Mouse (Mus musculus): ENCODE measurements around the gene B3gnt2.

DNA sequence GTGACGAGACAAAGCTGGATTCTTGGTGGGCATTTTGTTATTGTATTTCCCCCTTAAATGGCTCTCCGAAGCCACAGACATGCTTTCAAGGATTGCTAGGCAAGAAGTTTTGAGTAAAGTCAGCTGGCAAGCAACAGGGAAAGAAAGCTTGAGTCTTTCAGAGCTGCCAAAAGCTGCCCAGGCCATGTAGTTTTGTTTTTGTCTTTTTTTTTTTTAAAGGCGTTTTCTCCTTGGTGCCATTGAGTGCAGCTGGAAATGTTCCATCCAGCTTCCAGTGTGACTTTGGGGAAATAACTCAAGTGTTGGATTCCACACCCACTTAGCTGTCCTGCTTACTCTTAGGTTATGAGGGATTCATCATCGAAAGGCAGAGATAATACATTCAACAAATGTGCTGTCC is 554 bp upstream of the B3gnt2 start:
- TF ChIP-seq POLR2A (IDR thresholded peaks at IDR 0.05; ENCODE audit: borderline replicate concordance, insufficient read depth, low read length) (no peak), CTCF (IDR thresholded peaks at IDR 0.05; ENCODE audit: borderline replicate concordance, insufficient read depth, low read depth, low read length) (no peak)
